Mouse (Mus musculus) hindbrain, postnatal 0 days (tissue): ENCODE measurements at regions not wholly inside any gene's neighbourhood (a gene's known extent, or its start where the extent isn't known, plus 50 kb on each side); places are given as distances from the start of the nearest gene placed in this dataset.

ENCODE experiments used
- ATAC-seq: fragments of 200-750 bp; cut with Nextera tagmentation; 2 replicates; pipeline ENCODE4 v1.8.0; 2017; ENCODE audit warnings: mild to moderate bottlenecking, moderate TSS enrichment, moderate library complexity
- DNase-seq: peaks from one replicate; pipeline ENCODE4 v3.0.0-alpha.2; 2015; ENCODE audit warnings: low spot score
- H3K27ac ChIP-seq: fragments of 300-500 bp; sonication (generic); 2 replicates; pipeline ENCODE4 v1.5.1; 2014; ENCODE audit warnings: mild to moderate bottlenecking
- H3K27me3 ChIP-seq: fragments of 300-500 bp; sonication (generic); 2 replicates; pipeline ENCODE4 v1.6.1; 2014; ENCODE audit warnings: low read length, mixed read lengths; ENCODE audit not compliant: insufficient read depth
- H3K36me3 ChIP-seq: fragments of 300-500 bp; sonication (generic); 2 replicates; pipeline ENCODE4 v1.6.1; 2014; ENCODE audit warnings: low read length, mixed read lengths; ENCODE audit not compliant: insufficient read depth
- H3K4me1 ChIP-seq: fragments of 300-500 bp; sonication (generic); 2 replicates; pipeline ENCODE4 v1.6.1; 2014; ENCODE audit warnings: antibody characterized with exemption, low read length, mixed read lengths; ENCODE audit not compliant: insufficient read depth
- H3K4me2 ChIP-seq: fragments of 300-500 bp; sonication (generic); 2 replicates; pipeline ENCODE4 v1.6.1; 2014; ENCODE audit warnings: low read depth, mild to moderate bottlenecking, low read length, moderate library complexity, mixed read lengths
- H3K4me3 ChIP-seq: fragments of 300-500 bp; sonication (generic); 2 replicates; pipeline ENCODE4 v1.5.1; 2014; ENCODE audit warnings: low read length
- H3K9ac ChIP-seq: fragments of 300-500 bp; sonication (generic); replicated peaks from 2 replicates; pipeline ENCODE4 v1.6.1; 2014; ENCODE audit warnings: mild to moderate bottlenecking, low read length, moderate library complexity, mixed read lengths
- H3K9me3 ChIP-seq: fragments of 300-500 bp; sonication (generic); 2 replicates; pipeline ENCODE4 v1.6.1; 2016; ENCODE audit warnings: low read length, mixed read lengths
- CTCF ChIP-seq: IDR thresholded peaks from 2 replicates; pipeline ENCODE4 v1.5.1; 2016; ENCODE audit warnings: antibody characterized with exemption, control low read depth, low read depth
- WGBS: fragments of 180-500 bp; shearing (Covaris S2); extraction: QIAGEN DNeasy Blood & Tissue Kit; methylation state at CpG from one replicate; pipeline ENCODE4 v1.1.7; 2014; 5-methylcytosine and 5-hydroxymethylcytosine counted together

GRCm38 (mm10) chr17:84097871-84098430, 89.8 kb downstream of the Zfp36l2 start:
- TF ChIP-seq CTCF: no peak
- Histone ChIP-seq H3K4me1 (peaks cover 17% of the 10 kb centered on the region), H3K9me3 (no peaks in the 10 kb centered on the region), H3K27ac (peak overlapping the region; percentile 87; the same call in 1 of the 2 replicates), H3K4me2 (no peak overlapping the region), H3K4me3 (no peak overlapping the region), H3K36me3 (no peaks in the 10 kb centered on the region), H3K9ac (no peak overlapping the region), H3K27me3 (no peaks in the 10 kb centered on the region)
- WGBS: 87% methylated on average over 6 of the region's 6 CpGs
- ATAC-seq (no peak), DNase-seq (no peak)

DNA sequence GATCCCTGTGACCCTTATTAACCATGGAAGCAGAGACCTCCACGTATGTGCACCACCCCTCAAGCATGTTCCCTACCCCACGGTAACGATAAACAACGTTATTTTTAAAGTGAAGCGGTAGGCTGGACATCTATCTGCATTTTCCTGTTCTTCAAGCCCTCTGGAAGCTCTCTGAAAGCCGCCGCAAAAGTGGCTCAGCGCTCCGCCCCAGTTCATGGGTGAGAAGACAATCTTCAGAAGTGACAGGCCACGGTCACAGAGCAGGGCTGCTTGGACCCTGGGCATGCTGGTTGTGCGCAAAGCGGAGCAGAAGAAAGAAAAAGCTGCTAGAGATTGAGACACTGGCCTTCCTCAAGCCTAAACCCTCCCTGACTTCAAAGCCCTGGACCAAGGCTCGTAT, 90.5 kb downstream of the Zfp36l2 start:
- Histone ChIP-seq H3K27me3 (no peaks in the 10 kb centered on the region), H3K4me1 (peaks cover 17% of the 10 kb centered on the region), H3K9me3 (no peaks in the 10 kb centered on the region), H3K4me3 (no peak overlapping the region), H3K27ac (peak overlapping the region; percentile 87), H3K4me2 (no peak overlapping the region), H3K36me3 (no peaks in the 10 kb centered on the region), H3K9ac (no peak overlapping the region)
- TF ChIP-seq CTCF: no peak
- no peak for ATAC-seq
- no peak for DNase-seq
- 48% methylated on average over 13 of the region's 13 CpGs for WGBS

GRCm38 (mm10) chr17:84096345-84097260, 91.1 kb downstream of the Zfp36l2 start:
- 2% methylated on average over 59 of the region's 59 CpGs for WGBS
- H3K9ac ChIP-seq: peak overlapping the region; percentile 50
- H3K27me3 ChIP-seq: no peaks in the 10 kb centered on the region
- no peaks in the 10 kb centered on the region for H3K36me3 ChIP-seq
- peak; percentile 93 for DNase-seq
- TF ChIP-seq CTCF: no peak
- peak overlapping the region; percentile 87 for H3K27ac ChIP-seq
- peak overlapping the region; percentile 25 for H3K4me3 ChIP-seq
- peak overlapping the region; percentile 54 for H3K4me2 ChIP-seq
- peak; percentile 93 for ATAC-seq
- peaks cover 17% of the 10 kb centered on the region for H3K4me1 ChIP-seq
- no peaks in the 10 kb centered on the region for H3K9me3 ChIP-seq

DNA sequence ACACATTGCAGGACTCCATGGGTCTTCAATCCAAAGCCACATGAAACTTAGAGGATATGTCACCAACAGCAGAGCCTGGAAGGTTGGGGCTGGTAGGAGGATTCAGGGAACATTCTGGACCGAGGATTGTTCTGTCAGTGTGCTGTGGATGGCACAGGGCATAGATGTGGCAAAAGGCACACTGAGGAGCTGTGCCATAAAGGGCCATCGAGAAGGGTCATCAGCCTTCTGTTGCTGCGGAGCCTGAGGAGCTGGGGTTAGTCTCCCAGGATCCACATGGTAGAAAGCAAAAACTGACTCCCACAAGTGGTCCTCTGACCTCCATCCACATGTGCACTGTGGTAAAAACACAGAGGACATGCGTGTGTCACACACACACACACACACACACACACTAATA, 91.9 kb downstream of the Zfp36l2 start:
- 13% methylated on average over 4 of the region's 4 CpGs for WGBS
- Histone ChIP-seq H3K9ac (no peak overlapping the region), H3K9me3 (no peaks in the 10 kb centered on the region), H3K4me3 (no peak overlapping the region), H3K27ac (peak overlapping the region; percentile 87), H3K4me2 (no peak overlapping the region), H3K36me3 (no peaks in the 10 kb centered on the region), H3K4me1 (peaks cover 17% of the 10 kb centered on the region), H3K27me3 (no peaks in the 10 kb centered on the region)
- DNase-seq (no peak), ATAC-seq (peak; percentile 8; the same call in 1 of the 2 replicates)
- no peak for TF ChIP-seq CTCF

GRCm38 (mm10) chr17:84095089-84095488, 92.7 kb downstream of the Zfp36l2 start:
- ATAC-seq (no peak), DNase-seq (no peak)
- Histone ChIP-seq H3K4me2 (no peak overlapping the region), H3K4me1 (peaks cover 17% of the 10 kb centered on the region), H3K27me3 (no peaks in the 10 kb centered on the region), H3K36me3 (no peaks in the 10 kb centered on the region), H3K9ac (no peak overlapping the region), H3K4me3 (no peak overlapping the region), H3K27ac (peak overlapping the region; percentile 87), H3K9me3 (no peaks in the 10 kb centered on the region)
- 76% methylated on average over 2 of the region's 2 CpGs for WGBS
- no peak for TF ChIP-seq CTCF

DNA sequence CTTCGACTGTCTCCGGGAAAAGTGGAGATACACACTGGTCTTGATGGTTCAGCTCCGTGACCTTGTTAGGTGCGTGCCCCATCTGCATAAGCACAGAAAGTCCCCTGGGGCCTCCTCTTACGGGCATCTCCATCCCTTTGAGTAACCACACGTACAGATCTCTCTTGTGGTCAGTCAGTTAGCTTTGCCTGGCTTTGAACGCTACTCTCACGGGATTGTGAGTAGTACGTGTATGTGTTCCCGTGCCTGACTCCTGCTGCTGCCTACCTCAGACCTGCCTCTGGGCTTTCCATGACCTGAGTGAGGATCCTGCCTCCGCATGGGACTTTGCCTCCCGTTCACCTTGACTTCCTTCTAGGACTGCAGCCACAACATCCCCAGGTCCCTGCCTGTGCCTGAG, 101.4 kb downstream of the Zfp36l2 start:
- no peaks in the 10 kb centered on the region for H3K36me3 ChIP-seq
- no peak overlapping the region for H3K27ac ChIP-seq
- H3K27me3 ChIP-seq: no peaks in the 10 kb centered on the region
- DNase-seq: no peak
- WGBS: 89% methylated on average over 12 of the region's 12 CpGs
- H3K9ac ChIP-seq: no peak overlapping the region
- no peak overlapping the region for H3K4me3 ChIP-seq
- peaks cover 17% of the 10 kb centered on the region for H3K4me1 ChIP-seq
- H3K4me2 ChIP-seq: no peak overlapping the region
- no peaks in the 10 kb centered on the region for H3K9me3 ChIP-seq
- no peak for TF ChIP-seq CTCF
- no peak for ATAC-seq
